Mouse (Mus musculus): Measurements from ENCODE around the gene Rapsn. TPM values are rescaled to one million over a fixed set of nuclear protein-coding genes. Genes with fewer than 3 reads are reported as not detected.
A peak's percentile ranks its signal among the peaks of the same experiment; 100 is the strongest.

Gene Rapsn
- polyA plus RNA-seq, 1 experiment from 2014 or later = 0.55 TPM

DNA sequence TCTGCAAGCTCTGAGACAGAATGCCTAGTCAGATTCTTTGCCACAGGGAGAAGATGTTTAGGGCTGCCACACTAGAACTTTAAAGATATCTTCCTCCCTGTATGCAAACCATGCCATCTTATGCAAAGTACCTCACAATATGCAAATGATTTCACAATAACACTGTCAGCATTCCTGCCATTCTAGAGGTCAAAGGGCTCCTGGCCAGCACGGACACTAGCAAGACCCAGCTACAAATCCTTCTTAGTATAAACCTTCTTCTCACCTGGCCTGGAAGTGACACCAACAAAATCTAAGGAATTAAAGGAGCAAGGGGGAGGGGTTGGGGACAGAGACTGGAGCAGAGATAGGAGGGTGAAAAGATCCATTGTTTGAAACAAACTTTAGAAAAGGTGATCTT, 36.7 kb downstream of the Rapsn start:
- ATAC-seq = no peak
- H3K4me3 ChIP-seq (ENCODE audit: low read depth, low read length) = no peak overlapping the region
- no peak overlapping the region for H3K9ac ChIP-seq (ENCODE audit: low read depth, low read length)
- H3K27me3 ChIP-seq (replicated peaks; ENCODE audit: control insufficient read depth, insufficient read depth, low read length) = no peaks in the 10 kb centered on the region
- WGBS = 17% methylated on average over 1 of the region's 1 CpGs
- no peak for TF ChIP-seq CTCF (IDR thresholded peaks at IDR 0.05; ENCODE audit: low read depth)
- no peaks in the 10 kb centered on the region for H3K9me3 ChIP-seq (ENCODE audit: control insufficient read depth)
- H3K27ac ChIP-seq (ENCODE audit: low read depth, low read length) = no peak overlapping the region
- H3K4me1 ChIP-seq (replicated peaks; ENCODE audit: control insufficient read depth, insufficient read depth, low read length) = 0 out of 2 replicates have a peak, but pooled peaks cover 2% of the 10 kb centered on the region
- no peak overlapping the region for H3K4me2 ChIP-seq (replicated peaks; ENCODE audit: low read depth)
- no peaks in the 10 kb centered on the region for H3K36me3 ChIP-seq (ENCODE audit: control insufficient read depth, insufficient read depth)

DNA sequence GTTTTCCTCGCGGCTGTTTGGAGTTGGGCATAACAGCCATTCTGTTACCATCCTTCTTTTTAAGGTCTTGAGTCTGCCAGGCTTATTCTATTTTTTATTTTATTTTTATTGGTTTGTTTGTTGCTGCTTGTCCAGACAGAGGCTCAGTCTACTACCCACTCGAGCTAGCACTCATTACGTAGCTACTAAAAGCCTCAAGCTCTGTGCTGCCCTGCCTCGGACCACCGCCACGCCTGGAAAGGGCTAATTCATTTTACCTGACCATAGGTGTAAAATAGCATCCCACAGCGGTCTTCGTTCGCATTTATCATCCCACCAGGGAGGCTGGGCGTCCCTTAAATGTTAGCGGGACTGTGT, 42.5 kb downstream of the Rapsn start:
- H3K4me2 ChIP-seq (replicated peaks; ENCODE audit: low read depth) = peak overlapping the region; percentile 92
- H3K36me3 ChIP-seq (ENCODE audit: control insufficient read depth, insufficient read depth) = no peaks in the 10 kb centered on the region
- no peaks in the 10 kb centered on the region for H3K27me3 ChIP-seq (replicated peaks; ENCODE audit: control insufficient read depth, insufficient read depth, low read length)
- WGBS = 20% methylated on average over 12 of the region's 12 CpGs
- peak overlapping the region; percentile 44 for H3K4me3 ChIP-seq (ENCODE audit: low read depth, low read length)
- no peaks in the 10 kb centered on the region for H3K9me3 ChIP-seq (ENCODE audit: control insufficient read depth)
- no peaks in the 10 kb centered on the region for H3K4me1 ChIP-seq (replicated peaks; ENCODE audit: control insufficient read depth, insufficient read depth, low read length)
- no peak for TF ChIP-seq CTCF (IDR thresholded peaks at IDR 0.05; ENCODE audit: low read depth)
- ATAC-seq = no peak
- no peak overlapping the region for H3K27ac ChIP-seq (ENCODE audit: low read depth, low read length)
- H3K9ac ChIP-seq (ENCODE audit: low read depth, low read length) = no peak overlapping the region

DNA sequence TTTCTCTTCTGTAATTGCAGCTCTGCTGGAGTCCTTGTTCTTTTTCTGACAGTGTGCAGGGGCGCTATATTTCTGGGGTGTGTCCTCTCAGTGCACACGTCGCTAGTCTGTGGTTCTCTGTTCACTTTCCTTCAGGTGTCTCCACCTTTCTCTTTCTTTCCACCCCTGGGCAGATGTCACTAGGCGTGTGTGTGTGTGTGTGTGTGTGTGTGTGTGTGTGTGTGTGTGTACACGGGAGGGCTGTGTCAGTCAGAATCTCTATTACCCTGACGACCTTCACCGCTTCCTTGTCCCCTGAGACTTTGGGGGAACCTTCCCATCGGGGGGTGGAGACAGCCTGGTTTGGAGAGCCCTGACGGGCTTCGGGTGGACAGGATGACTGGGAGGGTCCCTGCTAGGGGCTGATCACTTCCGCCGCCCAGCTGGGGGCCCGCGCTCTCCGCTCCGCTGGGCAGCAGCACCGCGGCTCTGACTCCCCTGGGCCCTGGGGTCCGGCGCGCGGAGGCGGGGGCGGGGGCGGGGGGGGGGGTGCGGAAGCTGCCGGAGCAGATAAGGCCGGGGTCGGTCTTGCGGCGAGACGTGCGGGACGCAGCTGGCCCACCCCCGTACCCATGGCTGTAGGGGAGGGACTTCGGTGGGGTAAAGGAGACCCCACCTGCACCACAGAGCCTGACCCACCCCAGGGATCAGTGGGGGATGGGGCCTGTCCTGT, 43.0 kb downstream of the Rapsn start:
- Histone ChIP-seq H3K4me3 (ENCODE audit: low read depth, low read length) (peak overlapping the region; percentile 44), H3K9ac (ENCODE audit: low read depth, low read length) (peak overlapping the region; percentile 45), H3K27ac (ENCODE audit: low read depth, low read length) (no peak overlapping the region), H3K4me2 (replicated peaks; ENCODE audit: low read depth) (peak overlapping the region; percentile 92), H3K27me3 (replicated peaks; ENCODE audit: control insufficient read depth, insufficient read depth, low read length) (no peaks in the 10 kb centered on the region), H3K4me1 (replicated peaks; ENCODE audit: control insufficient read depth, insufficient read depth, low read length) (no peaks in the 10 kb centered on the region), H3K36me3 (ENCODE audit: control insufficient read depth, insufficient read depth) (no peaks in the 10 kb centered on the region), H3K9me3 (ENCODE audit: control insufficient read depth) (no peaks in the 10 kb centered on the region)
- ATAC-seq = peak; percentile 42
- peak; percentile 20; the same call in 1 of the 2 replicates for TF ChIP-seq CTCF (IDR thresholded peaks at IDR 0.05; ENCODE audit: low read depth)
- under 1% methylated on average over 29 of the region's 36 CpGs for WGBS

DNA sequence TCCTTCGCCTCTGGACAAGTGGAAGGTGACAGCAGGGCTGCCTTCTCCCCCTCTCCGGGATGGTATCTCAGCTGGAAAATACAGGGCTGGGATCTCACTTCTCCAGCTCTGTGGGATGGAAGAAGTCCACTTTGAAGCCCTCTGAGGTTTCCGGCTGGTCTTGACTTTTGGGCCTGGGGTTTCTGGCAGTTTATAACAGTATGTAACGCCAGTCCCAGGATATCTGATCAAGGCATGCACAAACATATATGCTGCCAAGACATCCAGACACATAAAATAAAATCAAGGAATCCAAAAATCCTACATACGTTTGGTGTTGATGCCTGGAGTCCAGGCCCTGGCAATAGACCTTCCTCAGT, 43.6 kb downstream of the Rapsn start:
- TF ChIP-seq CTCF (IDR thresholded peaks at IDR 0.05; ENCODE audit: low read depth) = no peak
- H3K27ac ChIP-seq (ENCODE audit: low read depth, low read length) = no peak overlapping the region
- H3K4me2 ChIP-seq (replicated peaks; ENCODE audit: low read depth) = peak overlapping the region; percentile 92
- no peaks in the 10 kb centered on the region for H3K27me3 ChIP-seq (replicated peaks; ENCODE audit: control insufficient read depth, insufficient read depth, low read length)
- 34% methylated on average over 5 of the region's 5 CpGs for WGBS
- no peaks in the 10 kb centered on the region for H3K4me1 ChIP-seq (replicated peaks; ENCODE audit: control insufficient read depth, insufficient read depth, low read length)
- no peak for ATAC-seq
- no peaks in the 10 kb centered on the region for H3K9me3 ChIP-seq (ENCODE audit: control insufficient read depth)
- peak overlapping the region; percentile 45 for H3K9ac ChIP-seq (ENCODE audit: low read depth, low read length)
- no peaks in the 10 kb centered on the region for H3K36me3 ChIP-seq (ENCODE audit: control insufficient read depth, insufficient read depth)
- peak overlapping the region; percentile 44 for H3K4me3 ChIP-seq (ENCODE audit: low read depth, low read length)

DNA sequence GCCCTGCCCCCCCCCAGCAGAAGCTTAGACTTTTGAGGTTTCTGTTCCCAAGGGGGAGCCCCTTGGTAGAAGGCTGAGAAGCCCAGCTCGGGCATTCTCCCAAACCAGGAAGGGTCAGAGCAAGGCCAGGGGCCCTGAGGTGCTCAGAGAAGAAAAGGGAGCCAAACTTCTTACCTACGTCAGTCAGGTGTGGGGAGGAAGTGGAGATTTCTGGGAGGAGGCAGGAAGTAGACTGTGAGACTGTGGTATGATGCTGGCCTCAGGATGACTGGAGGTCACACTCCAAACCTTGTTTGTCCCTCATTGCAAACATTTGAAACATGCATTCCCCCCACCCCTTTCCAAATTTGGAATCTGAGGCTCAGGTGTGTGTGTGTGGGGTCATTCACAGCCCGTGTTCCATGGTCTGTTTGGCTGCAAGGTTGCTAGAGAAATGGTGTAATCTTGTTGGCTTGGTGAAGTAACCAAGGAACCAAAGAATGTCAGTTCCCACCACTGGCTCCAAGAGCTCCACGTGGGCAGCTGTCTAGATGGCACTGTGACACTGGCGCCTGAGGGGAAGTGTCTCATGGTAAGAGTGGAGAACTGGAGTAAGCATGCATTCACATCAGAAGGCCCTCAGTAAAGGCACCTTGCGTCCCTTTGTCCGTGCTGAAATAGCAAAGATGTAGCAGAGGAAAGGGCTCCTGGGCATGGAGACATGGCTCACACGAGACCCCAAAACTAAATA, 45.5 kb downstream of the Rapsn start:
- no peak for TF ChIP-seq CTCF (IDR thresholded peaks at IDR 0.05; ENCODE audit: low read depth)
- H3K9ac ChIP-seq (ENCODE audit: low read depth, low read length) = no peak overlapping the region
- no peak overlapping the region for H3K4me2 ChIP-seq (replicated peaks; ENCODE audit: low read depth)
- H3K4me3 ChIP-seq (ENCODE audit: low read depth, low read length) = no peak overlapping the region
- 71% methylated on average over 8 of the region's 8 CpGs for WGBS
- no peaks in the 10 kb centered on the region for H3K4me1 ChIP-seq (replicated peaks; ENCODE audit: control insufficient read depth, insufficient read depth, low read length)
- no peak overlapping the region for H3K27ac ChIP-seq (ENCODE audit: low read depth, low read length)
- H3K9me3 ChIP-seq (ENCODE audit: control insufficient read depth) = no peaks in the 10 kb centered on the region
- ATAC-seq = no peak
- H3K27me3 ChIP-seq (replicated peaks; ENCODE audit: control insufficient read depth, insufficient read depth, low read length) = no peaks in the 10 kb centered on the region
- H3K36me3 ChIP-seq (ENCODE audit: control insufficient read depth, insufficient read depth) = no peaks in the 10 kb centered on the region

DNA sequence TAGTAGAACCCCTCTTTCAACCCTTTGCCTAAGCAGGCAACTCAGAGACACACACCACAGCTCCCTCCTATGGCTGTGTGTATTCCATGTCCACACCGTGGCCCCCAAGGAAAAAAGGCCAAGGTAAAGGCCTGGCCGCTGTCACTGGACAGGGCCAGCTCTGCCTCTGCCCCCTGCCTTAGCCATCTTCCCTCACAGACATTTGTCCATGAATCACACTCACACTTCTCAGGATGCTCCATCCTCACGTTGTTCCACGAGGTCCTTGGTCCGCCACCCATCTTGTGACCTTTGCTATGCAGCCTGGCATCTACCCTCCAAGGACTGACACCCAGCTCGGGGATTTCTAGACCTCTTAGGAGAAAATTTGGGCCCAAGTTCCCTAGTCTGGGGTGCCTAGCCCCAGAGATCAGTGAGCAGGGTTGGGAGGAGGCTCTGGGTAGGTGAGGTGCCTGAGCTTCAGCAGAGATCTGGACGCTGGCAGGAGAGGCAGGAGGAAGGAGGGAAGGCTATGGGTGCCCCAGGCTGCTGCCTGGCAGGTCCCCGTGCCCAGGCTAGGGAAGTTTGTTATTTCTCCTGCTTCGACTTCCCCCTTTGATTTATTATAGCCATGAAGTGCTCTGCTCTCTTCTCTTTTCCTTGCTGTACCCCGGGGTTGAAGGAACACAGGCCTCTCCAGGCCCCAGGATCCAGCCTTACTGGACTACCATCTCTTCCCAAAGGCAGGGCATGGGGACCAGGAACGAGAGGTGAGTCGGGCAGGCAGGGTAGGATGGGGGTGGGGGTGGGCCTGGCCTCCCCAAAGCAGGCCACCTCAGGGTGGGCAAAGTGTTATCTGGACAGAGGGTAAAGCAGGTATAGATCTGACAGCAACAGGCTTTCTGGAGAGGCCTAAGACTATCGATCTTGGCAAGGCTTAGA, 46.6 kb downstream of the Rapsn start, which contains the start of gene Spi1:
Gene Spi1, plus strand, starts transcription at position 616 of the 921 bp plus-strand sequence.
- no peaks in the 10 kb centered on the region for H3K27me3 ChIP-seq (replicated peaks; ENCODE audit: control insufficient read depth, insufficient read depth, low read length)
- no peak within 1 kb of the TSS for H3K4me3 ChIP-seq (ENCODE audit: low read depth, low read length)
- WGBS = 79% methylated on average over 13 of the region's 13 CpGs
- ATAC-seq = no peak
- no peaks in the 10 kb centered on the region for H3K36me3 ChIP-seq (ENCODE audit: control insufficient read depth, insufficient read depth)
- no peak for TF ChIP-seq CTCF (IDR thresholded peaks at IDR 0.05; ENCODE audit: low read depth)
- H3K4me2 ChIP-seq (replicated peaks; ENCODE audit: low read depth) = no peak within 1 kb of the TSS
- no peaks in the 10 kb centered on the region for H3K4me1 ChIP-seq (replicated peaks; ENCODE audit: control insufficient read depth, insufficient read depth, low read length)
- H3K9me3 ChIP-seq (ENCODE audit: control insufficient read depth) = no peaks in the 10 kb centered on the region
- no peak within 1 kb of the TSS for H3K27ac ChIP-seq (ENCODE audit: low read depth, low read length)
- H3K9ac ChIP-seq (ENCODE audit: low read depth, low read length) = no peak within 1 kb of the TSS
